Mouse (Mus musculus): ENCODE measurements around the gene Il2. TPM values are rescaled to one million over a fixed set of nuclear protein-coding genes. Genes with fewer than 3 reads are reported as not detected.
A peak's percentile ranks its signal among the peaks of the same experiment; 100 is the strongest.

The Il2 gene
- polyA plus RNA-seq, 1 experiment: not detected

- 88% methylated on average over 7 of the region's 7 CpGs for WGBS
- no peak overlapping the region for H3K27ac ChIP-seq (ENCODE audit: insufficient read depth, low read length)
Observed at GRCm38 (mm10) chr3:37154396-37154795, 28.6 kb upstream of the Il2 start.

GRCm38 (mm10) chr3:37153004-37153403 lies 27.2 kb upstream of the Il2 start:
- no peak for DNase-seq (ENCODE audit: low read depth in 1 of 2, low spot score in 2 of 2)
- Histone ChIP-seq H3K27me3 (ENCODE audit: control insufficient read depth, insufficient read depth, low read length) (no peaks in the 10 kb centered on the region), H3K4me1 (ENCODE audit: control insufficient read depth, insufficient read depth, insufficient read length) (peaks cover 8% of the 10 kb centered on the region), H3K27ac (ENCODE audit: insufficient read depth, low read length) (no peak overlapping the region), H3K4me3 (ENCODE audit: extremely low read depth, insufficient read depth, insufficient read length) (no peak overlapping the region), H3K36me3 (ENCODE audit: control insufficient read depth, insufficient read depth, low read length) (no peaks in the 10 kb centered on the region)
- TF ChIP-seq POLR2A (IDR thresholded peaks at IDR 0.05; ENCODE audit: low read depth, low read length): no peak
- WGBS: 19% methylated on average over 7 of the region's 7 CpGs

More at GRCm38 (mm10) chr3:37154396-37154795, 28.6 kb upstream of the Il2 start:
- no peak for DNase-seq (ENCODE audit: low read depth in 1 of 2, low spot score in 2 of 2)
- no peak for TF ChIP-seq POLR2A (IDR thresholded peaks at IDR 0.05; ENCODE audit: low read depth, low read length)
- TF ChIP-seq CTCF (IDR thresholded peaks at IDR 0.05; ENCODE audit: extremely low read depth, insufficient read depth, insufficient read length, insufficient replicate concordance): no peak
- Histone ChIP-seq H3K27me3 (ENCODE audit: control insufficient read depth, insufficient read depth, low read length) (no peaks in the 10 kb centered on the region), H3K36me3 (ENCODE audit: control insufficient read depth, insufficient read depth, low read length) (no peaks in the 10 kb centered on the region), H3K4me3 (ENCODE audit: extremely low read depth, insufficient read depth, insufficient read length) (no peak overlapping the region), H3K4me1 (ENCODE audit: control insufficient read depth, insufficient read depth, insufficient read length) (peaks cover 8% of the 10 kb centered on the region)

- WGBS: 26% methylated on average over 10 of the region's 10 CpGs
Observed at GRCm38 (mm10) chr3:37152274-37152673, 26.5 kb upstream of the Il2 start.

GRCm38 (mm10) chr3:37146810-37147209 lies 21.1 kb upstream of the Il2 start:
- no peaks in the 10 kb centered on the region for H3K27me3 ChIP-seq (ENCODE audit: control insufficient read depth, insufficient read depth, low read length)
- H3K4me3 ChIP-seq (ENCODE audit: extremely low read depth, insufficient read depth, insufficient read length): no peak overlapping the region
- 71% methylated on average over 7 of the region's 7 CpGs for WGBS
- no peak overlapping the region for H3K27ac ChIP-seq (ENCODE audit: insufficient read depth, low read length)
- no peak for DNase-seq (ENCODE audit: low read depth in 1 of 2, low spot score in 2 of 2)
- no peaks in the 10 kb centered on the region for H3K36me3 ChIP-seq (ENCODE audit: control insufficient read depth, insufficient read depth, low read length)
- TF ChIP-seq POLR2A (IDR thresholded peaks at IDR 0.05; ENCODE audit: low read depth, low read length) (no peak), CTCF (IDR thresholded peaks at IDR 0.05; ENCODE audit: extremely low read depth, insufficient read depth, insufficient read length, insufficient replicate concordance) (no peak)
- H3K4me1 ChIP-seq (ENCODE audit: control insufficient read depth, insufficient read depth, insufficient read length): peaks cover under 1% of the 10 kb centered on the region

More at GRCm38 (mm10) chr3:37152274-37152673, 26.5 kb upstream of the Il2 start:
- DNase-seq (ENCODE audit: low read depth in 1 of 2, low spot score in 2 of 2): peak; percentile 17 to 49
- TF ChIP-seq CTCF (IDR thresholded peaks at IDR 0.05; ENCODE audit: extremely low read depth, insufficient read depth, insufficient read length, insufficient replicate concordance): no peak
- no peak for TF ChIP-seq POLR2A (IDR thresholded peaks at IDR 0.05; ENCODE audit: low read depth, low read length)
- no peak overlapping the region for H3K4me3 ChIP-seq (ENCODE audit: extremely low read depth, insufficient read depth, insufficient read length)
- H3K4me1 ChIP-seq (ENCODE audit: control insufficient read depth, insufficient read depth, insufficient read length): peaks cover 8% of the 10 kb centered on the region
- H3K27me3 ChIP-seq (ENCODE audit: control insufficient read depth, insufficient read depth, low read length): no peaks in the 10 kb centered on the region
- no peak overlapping the region for H3K27ac ChIP-seq (ENCODE audit: insufficient read depth, low read length)
- H3K36me3 ChIP-seq (ENCODE audit: control insufficient read depth, insufficient read depth, low read length): no peaks in the 10 kb centered on the region

- WGBS: 10% methylated on average over 8 of the region's 8 CpGs
- Histone ChIP-seq H3K36me3 (ENCODE audit: control insufficient read depth, insufficient read depth, low read length) (no peaks in the 10 kb centered on the region), H3K4me1 (ENCODE audit: control insufficient read depth, insufficient read depth, insufficient read length) (no peaks in the 10 kb centered on the region; the same call in none of the 2 replicates), H3K27ac (ENCODE audit: insufficient read depth, low read length) (no peak overlapping the region), H3K4me3 (ENCODE audit: extremely low read depth, insufficient read depth, insufficient read length) (no peak overlapping the region), H3K27me3 (ENCODE audit: control insufficient read depth, insufficient read depth, low read length) (no peaks in the 10 kb centered on the region)
- TF ChIP-seq CTCF (IDR thresholded peaks at IDR 0.05; ENCODE audit: extremely low read depth, insufficient read depth, insufficient read length, insufficient replicate concordance): no peak
- no peak for DNase-seq (ENCODE audit: low read depth in 1 of 2, low spot score in 2 of 2)
Observed at GRCm38 (mm10) chr3:37146406-37146805, 20.6 kb upstream of the Il2 start.

GRCm38 (mm10) chr3:37144979-37145378 lies 19.2 kb upstream of the Il2 start:
- H3K27me3 ChIP-seq (ENCODE audit: control insufficient read depth, insufficient read depth, low read length): no peaks in the 10 kb centered on the region
- no peak overlapping the region for H3K27ac ChIP-seq (ENCODE audit: insufficient read depth, low read length)
- no peak for TF ChIP-seq POLR2A (IDR thresholded peaks at IDR 0.05; ENCODE audit: low read depth, low read length)
- TF ChIP-seq CTCF (IDR thresholded peaks at IDR 0.05; ENCODE audit: extremely low read depth, insufficient read depth, insufficient read length, insufficient replicate concordance): no peak
- no peaks in the 10 kb centered on the region for H3K36me3 ChIP-seq (ENCODE audit: control insufficient read depth, insufficient read depth, low read length)
- DNase-seq (ENCODE audit: low read depth in 1 of 2, low spot score in 2 of 2): no peak
- H3K4me1 ChIP-seq (ENCODE audit: control insufficient read depth, insufficient read depth, insufficient read length): no peaks in the 10 kb centered on the region; the same call in 1 of the 2 replicates
- H3K4me3 ChIP-seq (ENCODE audit: extremely low read depth, insufficient read depth, insufficient read length): no peak overlapping the region
- 67% methylated on average over 1 of the region's 1 CpGs for WGBS

- no peak for TF ChIP-seq CTCF (IDR thresholded peaks at IDR 0.05; ENCODE audit: extremely low read depth, insufficient read depth, insufficient read length, insufficient replicate concordance)
- no peak for TF ChIP-seq POLR2A (IDR thresholded peaks at IDR 0.05; ENCODE audit: low read depth, low read length)
- Histone ChIP-seq H3K27ac (ENCODE audit: insufficient read depth, low read length) (no peak overlapping the region), H3K4me3 (ENCODE audit: extremely low read depth, insufficient read depth, insufficient read length) (no peak overlapping the region), H3K27me3 (ENCODE audit: control insufficient read depth, insufficient read depth, low read length) (no peaks in the 10 kb centered on the region), H3K36me3 (ENCODE audit: control insufficient read depth, insufficient read depth, low read length) (no peaks in the 10 kb centered on the region), H3K4me1 (ENCODE audit: control insufficient read depth, insufficient read depth, insufficient read length) (no peaks in the 10 kb centered on the region; the same call in 1 of the 2 replicates)
- WGBS: 80% methylated on average over 2 of the region's 2 CpGs
- DNase-seq (ENCODE audit: low read depth in 1 of 2, low spot score in 2 of 2): no peak
Observed at GRCm38 (mm10) chr3:37141827-37142226, 16.1 kb upstream of the Il2 start.
